Mouse (Mus musculus) inflammation-experienced regulatory T-cells, adult 6 months (primary cell): Measurements from ENCODE around the gene Dcaf8. TPM values are rescaled to one million over a fixed set of nuclear protein-coding genes. Genes with fewer than 3 reads are reported as not detected.
A peak's percentile ranks its signal among the peaks of the same experiment; 100 is the strongest.

ENCODE experiments used
- ATAC-seq: one replicate; pipeline ENCODE4 v1.8.0; 2017
- polyA plus RNA-seq, 3 experiments: library from polyadenylated mRNA; unstranded; fragments of 100-300 nt; shearing (Covaris generic); gene quantifications; one replicate each; pipeline ENCODE4 v1.2.1; 2017

Dcaf8 gene
- polyA plus RNA-seq, 3 experiments from 2014 or later, result 46.7 to 99.2 (median 78.4) TPM

DNA sequence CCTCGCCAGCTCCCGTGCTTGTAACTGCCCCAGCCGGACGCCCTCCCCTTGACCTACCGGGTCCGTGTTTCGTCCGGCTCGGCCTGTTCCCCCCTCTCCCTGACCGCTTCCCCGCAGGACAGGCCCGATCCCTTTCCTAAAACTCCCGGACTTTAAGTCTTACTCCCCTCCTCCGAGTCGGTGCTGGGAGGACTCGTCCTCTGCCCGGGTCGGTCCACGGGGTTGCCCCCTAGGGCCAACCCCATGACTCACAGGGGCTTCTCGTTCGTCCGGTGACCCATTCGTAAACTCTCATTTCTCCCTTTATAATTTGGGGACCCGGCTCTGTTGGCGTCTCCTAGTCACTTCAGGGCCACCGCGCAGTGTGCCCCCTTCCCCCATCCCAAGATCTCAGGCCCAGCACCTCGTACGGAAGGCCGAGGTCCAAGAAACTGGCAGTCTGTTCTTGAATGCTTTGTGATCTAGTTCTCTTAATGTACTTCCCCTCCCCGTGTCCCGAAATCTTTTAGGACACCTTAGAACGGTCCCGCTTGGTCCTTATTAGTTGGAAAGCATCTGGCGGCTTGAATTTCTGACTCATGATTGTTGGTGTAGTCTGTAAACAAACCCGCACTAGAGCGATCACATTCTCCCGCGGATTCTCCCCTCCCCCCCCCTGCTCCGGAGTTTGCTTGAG, 533 bp downstream of the Dcaf8 start:
- ATAC-seq, result peak; percentile 10

DNA sequence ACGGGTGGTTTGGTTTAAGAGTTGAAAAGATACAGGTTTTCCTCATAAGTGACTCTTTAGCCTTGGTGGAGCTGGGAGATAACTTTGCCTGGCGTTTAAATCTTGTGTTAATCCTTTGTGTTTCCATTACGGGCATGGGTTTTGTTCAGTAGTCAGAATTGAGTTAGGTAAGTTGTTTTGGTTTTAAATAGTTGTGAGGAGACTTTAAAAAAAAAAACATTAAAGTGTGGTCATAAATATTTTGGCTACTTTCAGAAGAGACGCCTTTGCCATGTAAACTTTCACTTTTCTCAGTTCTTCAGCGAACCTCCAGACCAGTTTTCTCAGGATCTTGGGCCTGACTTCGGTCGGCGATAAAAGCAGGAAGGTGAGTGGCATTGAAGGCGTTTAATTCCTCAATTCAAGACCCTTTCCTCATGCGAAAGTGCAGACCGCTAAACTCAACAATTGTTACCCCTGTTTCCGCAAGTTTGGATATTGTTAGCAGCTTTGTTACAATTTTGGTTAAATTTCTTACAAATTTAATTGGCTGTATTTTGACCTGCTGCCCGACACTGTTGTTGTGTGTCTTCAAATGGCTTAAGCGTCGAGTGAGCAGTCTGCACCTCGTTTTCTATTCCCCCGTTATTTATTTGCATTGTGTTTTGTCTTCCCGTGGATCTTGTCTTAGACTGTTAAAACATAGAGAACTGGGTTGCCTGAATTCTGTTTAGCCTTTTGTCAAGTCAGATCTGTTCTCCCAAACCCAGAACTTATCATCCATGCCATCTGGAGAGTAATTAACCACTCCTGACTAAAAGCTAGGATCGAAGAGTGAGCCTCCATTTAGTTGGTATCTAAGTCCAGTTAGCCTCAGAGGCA, 1.3 kb downstream of the Dcaf8 start:
- no peak for ATAC-seq

- ATAC-seq, result no peak
These were observed 6.7 kb downstream of the Dcaf8 start for GRCm38 (mm10) chr1:172154536-172154935.

DNA sequence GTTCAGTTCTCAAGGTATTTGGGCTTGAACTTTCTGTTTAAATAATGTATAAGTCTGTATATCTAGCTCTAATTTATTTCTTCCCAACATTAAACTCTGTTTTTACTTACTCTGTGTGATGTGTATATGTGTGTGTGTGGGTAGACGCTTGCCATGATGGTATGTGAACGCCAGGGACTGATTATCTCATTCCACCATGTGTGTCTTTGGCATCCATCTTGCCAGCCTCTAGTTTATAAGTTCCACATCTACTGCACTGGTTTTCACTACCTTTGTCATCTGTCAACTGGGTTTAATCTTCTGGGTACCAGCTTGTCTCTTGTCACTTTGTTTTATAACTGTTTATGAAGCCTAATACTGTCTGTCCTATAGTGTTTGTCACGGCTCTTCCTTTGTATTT, 7.6 kb downstream of the Dcaf8 start:
- no peak for ATAC-seq

- no peak for ATAC-seq
These were observed 12.1 kb downstream of the Dcaf8 start for GRCm38 (mm10) chr1:172159970-172160369.

- ATAC-seq, result no peak
These were observed 12.6 kb downstream of the Dcaf8 start for GRCm38 (mm10) chr1:172160508-172160907.

DNA sequence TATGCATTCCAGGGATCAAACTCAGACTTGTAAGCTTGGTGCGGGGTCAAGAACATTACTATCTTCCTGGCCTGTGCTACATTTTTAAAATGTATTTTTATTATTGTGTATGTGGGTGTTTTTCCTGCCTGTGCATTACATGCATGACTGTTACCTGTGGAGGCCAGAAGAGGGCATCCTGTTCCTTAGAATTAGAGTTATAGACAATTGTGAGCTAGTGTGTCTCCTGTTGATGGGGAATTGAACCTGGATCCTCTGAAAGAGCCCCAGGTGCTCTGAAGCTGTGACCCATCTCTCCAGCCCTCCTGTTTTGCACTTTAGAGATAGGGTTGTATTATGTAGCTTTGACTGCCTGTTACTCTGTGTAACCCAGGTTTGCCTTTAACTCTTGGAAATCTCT, 14.1 kb downstream of the Dcaf8 start:
- peak; percentile 72 for ATAC-seq

- ATAC-seq, result no peak
These were observed 15.1 kb downstream of the Dcaf8 start for GRCm38 (mm10) chr1:172162959-172163358.

GRCm38 (mm10) chr1:172167911-172168310, 20.0 kb downstream of the Dcaf8 start:
- no peak for ATAC-seq

- ATAC-seq, result no peak
These were observed 21.9 kb downstream of the Dcaf8 start for GRCm38 (mm10) chr1:172169809-172170208.

GRCm38 (mm10) chr1:172172381-172172780, 24.5 kb downstream of the Dcaf8 start:
- no peak for ATAC-seq

GRCm38 (mm10) chr1:172173181-172173580, 25.3 kb downstream of the Dcaf8 start:
- ATAC-seq, result no peak

DNA sequence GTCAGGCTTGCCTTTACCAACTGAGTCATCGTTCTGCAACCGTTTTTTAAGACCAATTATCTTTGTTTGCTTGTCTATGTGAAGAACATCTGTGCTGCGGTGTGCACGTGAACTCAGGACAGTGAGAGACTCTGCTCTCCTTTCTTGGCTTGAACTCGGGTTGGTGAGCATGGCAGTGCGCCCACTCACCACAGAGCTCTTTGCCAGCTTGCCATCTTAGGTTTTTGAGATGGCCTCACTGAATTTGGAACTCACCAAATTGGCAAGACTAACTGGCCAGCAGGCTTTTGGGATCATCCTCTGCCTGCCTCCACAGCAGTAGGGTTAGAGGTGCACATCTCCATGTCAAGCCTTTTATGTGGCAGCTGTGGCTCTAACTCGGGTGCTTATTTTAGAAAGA, 29.9 kb downstream of the Dcaf8 start:
- ATAC-seq, result no peak

DNA sequence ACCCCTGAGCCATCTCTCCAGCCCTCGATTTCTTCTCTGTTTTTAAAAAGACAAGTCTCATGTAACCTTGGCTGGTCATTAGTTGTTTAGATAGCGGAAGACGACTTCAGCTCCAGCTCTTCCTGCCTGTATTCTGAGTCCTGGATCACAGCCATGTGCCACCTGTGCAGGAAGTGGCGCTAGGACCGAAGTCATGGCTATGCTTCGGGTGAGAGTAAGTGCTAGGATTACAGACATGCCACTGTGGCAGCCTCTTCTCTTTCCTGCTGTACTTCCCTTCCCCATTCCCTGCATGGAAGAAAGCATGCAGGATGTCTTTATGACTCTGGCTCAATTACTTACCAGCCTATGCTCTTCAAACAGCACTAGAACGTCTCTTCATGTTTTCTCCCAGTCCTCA, 31.2 kb downstream of the Dcaf8 start:
- ATAC-seq, result no peak

DNA sequence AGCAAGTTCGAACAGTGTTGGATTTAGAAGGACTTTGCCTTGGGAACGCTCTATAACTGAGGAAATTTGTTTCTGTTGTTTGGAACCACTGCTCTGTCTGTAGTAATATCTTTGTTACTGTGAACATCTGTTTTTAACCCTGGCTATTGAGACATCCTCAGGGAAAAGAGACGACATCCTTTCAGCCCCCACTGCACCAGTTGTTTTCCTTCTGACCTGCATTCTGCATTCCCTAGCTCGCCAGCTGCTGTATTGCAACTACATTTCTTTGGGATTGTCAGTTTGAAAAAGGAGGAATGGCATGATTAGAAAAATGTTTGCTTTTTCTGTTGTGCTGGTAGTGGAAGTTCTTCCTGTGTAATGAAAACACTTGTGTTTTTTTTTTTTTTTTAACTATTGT, 33.0 kb downstream of the Dcaf8 start:
- no peak for ATAC-seq

- no peak for ATAC-seq
These were observed 33.9 kb downstream of the Dcaf8 start for GRCm38 (mm10) chr1:172181777-172182176.

DNA sequence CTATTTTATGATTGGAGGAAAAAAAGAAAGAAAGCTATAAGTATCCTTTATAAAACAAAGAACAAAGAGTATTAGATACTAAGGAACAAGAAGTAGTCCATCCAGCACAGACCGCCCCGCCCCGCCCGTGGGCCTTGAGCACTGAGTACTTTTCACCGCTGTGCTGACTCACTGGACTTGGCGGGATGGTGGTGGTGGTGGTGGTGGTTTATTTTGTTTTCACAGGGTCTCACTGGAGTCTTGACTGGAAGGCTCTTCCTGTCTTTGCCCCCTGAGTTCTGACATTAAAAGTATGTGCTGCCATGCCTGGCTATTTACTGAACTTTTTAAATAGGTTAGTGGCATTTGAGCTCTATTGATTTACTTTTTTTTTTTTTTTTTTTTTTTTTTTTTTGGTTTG, 35.2 kb downstream of the Dcaf8 start:
- no peak for ATAC-seq

- ATAC-seq, result no peak
These were observed 36.0 kb downstream of the Dcaf8 start for GRCm38 (mm10) chr1:172183915-172184314.

- ATAC-seq, result no peak
These were observed 38.8 kb downstream of the Dcaf8 start for GRCm38 (mm10) chr1:172186401-172187289.

DNA sequence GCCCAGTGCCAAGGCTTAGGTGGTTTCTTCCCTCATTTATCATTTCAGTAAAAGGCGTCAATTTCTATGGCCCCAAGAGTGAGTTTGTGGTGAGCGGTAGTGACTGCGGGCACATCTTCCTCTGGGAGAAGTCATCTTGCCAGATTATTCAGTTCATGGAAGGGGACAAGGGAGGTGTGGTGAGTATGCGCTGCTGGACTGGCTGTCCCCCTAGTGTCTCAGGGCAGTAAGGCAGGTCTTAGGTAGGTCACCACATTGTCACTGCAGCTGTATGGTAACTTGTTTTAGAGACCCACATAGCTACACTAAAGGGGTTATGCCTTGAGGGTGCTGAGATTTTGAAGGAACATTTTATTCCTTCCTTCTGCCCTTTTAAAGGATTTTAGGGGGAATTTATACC, 41.0 kb downstream of the Dcaf8 start:
- no peak for ATAC-seq

- ATAC-seq, result no peak
These were observed 43.7 kb downstream of the Dcaf8 start for GRCm38 (mm10) chr1:172191578-172191977.

- no peak for ATAC-seq
These were observed 44.3 kb downstream of the Dcaf8 start for GRCm38 (mm10) chr1:172192217-172192616.

DNA sequence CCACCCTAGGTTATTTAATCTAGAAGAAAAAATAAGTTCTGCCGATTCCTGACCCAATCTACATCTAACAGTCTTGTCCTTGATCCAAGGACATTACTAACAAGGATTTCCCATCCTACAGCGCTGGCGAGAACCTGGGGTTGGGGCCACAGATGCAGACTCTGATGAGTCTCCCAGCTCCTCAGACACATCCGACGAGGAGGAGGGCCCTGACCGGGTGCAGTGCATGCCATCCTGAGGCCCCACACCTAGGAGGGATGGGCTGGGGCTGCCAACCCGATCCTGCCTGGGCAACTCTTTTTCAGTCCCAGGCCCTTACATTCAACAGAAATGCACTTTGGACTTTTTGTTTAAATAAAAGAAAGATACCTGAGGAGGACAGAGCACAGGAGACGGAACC, 46.6 kb downstream of the Dcaf8 start:
- ATAC-seq, result no peak
